Mouse (Mus musculus): Measurements from ENCODE around the gene Lysmd4. TPM values are rescaled to one million over a fixed set of nuclear protein-coding genes. Genes with fewer than 3 reads are reported as not detected.

The Lysmd4 gene
- total and polyA plus RNA-seq, 3 experiments = 5.2 to 7.9 TPM; not detected in 1

DNA sequence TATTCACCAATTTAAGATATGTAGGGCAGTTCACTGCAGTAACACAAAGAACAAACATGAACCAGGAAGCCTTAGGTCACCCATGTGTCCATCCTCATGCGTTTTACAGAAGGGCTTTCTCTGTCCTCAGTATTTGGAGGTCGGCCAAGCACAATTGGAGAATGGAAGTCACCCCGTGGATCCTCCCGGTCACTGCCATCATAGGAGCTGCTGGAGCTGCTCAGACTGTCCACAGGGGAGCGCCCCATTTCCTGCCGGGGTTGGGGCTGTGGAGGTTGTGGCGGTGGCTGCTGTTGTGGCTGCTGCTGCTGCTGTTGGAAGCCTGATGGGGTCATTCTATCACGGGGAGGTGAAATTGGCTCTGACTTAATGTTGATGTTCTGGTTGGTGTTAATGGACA is 12.5 kb downstream of the Lysmd4 start:
- H3K4me3 ChIP-seq (ENCODE audit: control insufficient read depth in 1 of 2, insufficient read depth in 1 of 2, low read depth in 2 of 2, low read length in 2 of 2) = no peak overlapping the region
- H3K9me3 ChIP-seq (replicated peaks; ENCODE audit: insufficient read depth, low read length) = no peaks in the 10 kb centered on the region
- no peak for TF ChIP-seq TBP (IDR thresholded peaks at IDR 0.05; ENCODE audit: low read depth, low read length)
- TF ChIP-seq USF2 (IDR thresholded peaks at IDR 0.05; ENCODE audit: borderline replicate concordance in 1 of 2, insufficient read depth in 1 of 2, low read depth in 1 of 2, low read length in 2 of 2) = no peak
- TF ChIP-seq MAZ (IDR thresholded peaks at IDR 0.05; ENCODE audit: low read depth, low read length) = no peak
- H3K27me3 ChIP-seq (ENCODE audit: control insufficient read depth in 1 of 2, insufficient read depth in 2 of 2, low read length in 2 of 2) = no peaks in the 10 kb centered on the region
- H3K79me2 ChIP-seq (ENCODE audit: control insufficient read depth, insufficient read depth, low read length, poor library complexity) = no peaks in the 10 kb centered on the region
- H3K36me3 ChIP-seq (ENCODE audit: control insufficient read depth in 1 of 2, insufficient read depth in 2 of 2, low read length in 2 of 2) = peaks cover 0 to 2% of the 10 kb centered on the region in 2 experiments; a peak in 1 of 4 replicates
- no peak for DNase-seq (ENCODE audit: low read depth, low spot score)
- no peak overlapping the region for H3K27ac ChIP-seq (ENCODE audit: control insufficient read depth, low read depth, low read length)
- H3K4me1 ChIP-seq (ENCODE audit: control insufficient read depth in 1 of 2, insufficient read depth in 2 of 2, low read length in 2 of 2) = no peaks in the 10 kb centered on the region
- H3K9ac ChIP-seq (ENCODE audit: control insufficient read depth, low read depth, low read length, poor library complexity, severe bottlenecking) = no peak overlapping the region

DNA sequence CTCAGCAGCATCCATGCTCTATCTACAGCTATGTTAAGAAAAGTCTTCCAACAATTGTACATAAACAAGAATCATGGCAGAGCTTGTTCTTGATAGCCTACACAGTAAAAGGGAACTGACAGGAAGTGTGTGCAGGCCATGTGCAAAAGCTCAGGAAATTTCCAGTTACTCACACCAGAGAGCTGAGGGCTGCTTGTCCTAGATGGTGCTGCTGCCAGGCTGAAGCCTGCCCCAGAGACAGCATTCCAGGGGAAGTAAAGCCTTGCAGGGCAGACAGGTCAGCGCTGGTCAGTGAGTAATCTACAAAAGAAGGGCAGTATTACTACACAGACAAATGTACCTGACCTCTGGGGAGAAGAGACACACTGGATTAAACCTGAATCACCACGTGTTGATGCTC is 14.0 kb downstream of the Lysmd4 start:
- TF ChIP-seq ELF1 (IDR thresholded peaks at IDR 0.05; ENCODE audit: low read depth, low read length) (no peak), GATA1 (IDR thresholded peaks at IDR 0.05; ENCODE audit: low read depth, low read length) (no peak)

DNA sequence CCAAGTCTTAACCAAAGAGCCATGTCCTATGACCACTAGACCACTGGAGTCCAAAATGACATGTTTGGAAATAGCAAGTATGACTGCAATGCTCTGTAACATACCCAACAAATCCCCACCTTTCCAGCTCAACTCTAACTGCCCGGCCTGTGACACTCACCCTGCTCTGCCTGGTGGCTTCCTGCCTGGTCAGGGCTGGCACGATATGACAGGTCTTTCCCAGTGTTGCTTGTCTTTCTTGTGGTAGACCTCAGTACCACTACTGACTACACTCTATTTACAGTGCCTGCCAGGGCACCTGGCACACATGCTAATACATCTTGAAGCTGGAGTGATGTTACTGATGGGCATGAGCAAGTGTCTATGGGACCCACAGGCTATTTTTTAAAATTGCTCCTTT is 15.4 kb downstream of the Lysmd4 start:
- Histone ChIP-seq H3K9me3 (replicated peaks; ENCODE audit: insufficient read depth, low read length) (no peaks in the 10 kb centered on the region), H3K79me2 (ENCODE audit: control insufficient read depth, insufficient read depth, low read length, poor library complexity) (no peaks in the 10 kb centered on the region), H3K4me3 (ENCODE audit: control insufficient read depth in 1 of 2, insufficient read depth in 1 of 2, low read depth in 2 of 2, low read length in 2 of 2) (no peak overlapping the region), H3K9ac (ENCODE audit: control insufficient read depth, low read depth, low read length, poor library complexity, severe bottlenecking) (no peak overlapping the region), H3K4me1 (ENCODE audit: control insufficient read depth in 1 of 2, insufficient read depth in 2 of 2, low read length in 2 of 2) (no peaks in the 10 kb centered on the region), H3K36me3 (ENCODE audit: control insufficient read depth in 1 of 2, insufficient read depth in 2 of 2, low read length in 2 of 2) (peaks cover 0 to 2% of the 10 kb centered on the region in 2 experiments; a peak in 1 of 4 replicates), H3K27me3 (ENCODE audit: control insufficient read depth in 1 of 2, insufficient read depth in 2 of 2, low read length in 2 of 2) (no peaks in the 10 kb centered on the region), H3K27ac (ENCODE audit: control insufficient read depth, low read depth, low read length) (no peak overlapping the region)
- TF ChIP-seq GATA1 (IDR thresholded peaks at IDR 0.05; ENCODE audit: low read depth, low read length) (no peak), ETS1 (IDR thresholded peaks at IDR 0.05; ENCODE audit: low read depth, low read length) (no peak), CTCF (IDR thresholded peaks at IDR 0.05 in 2 of 3, conservative IDR thresholded peaks at IDR 0.05 in 1 of 3; ENCODE audit: control insufficient read depth in 1 of 3, insufficient read depth in 1 of 3, low read depth in 2 of 3, low read length in 3 of 3, poor library complexity in 1 of 3, severe bottlenecking in 1 of 3) (no peak), JUND (IDR thresholded peaks at IDR 0.05; ENCODE audit: low read depth, low read length) (no peak), NRF1 (IDR thresholded peaks at IDR 0.05; ENCODE audit: insufficient read depth, low read depth, low read length, poor library complexity, severe bottlenecking) (no peak), TBP (IDR thresholded peaks at IDR 0.05; ENCODE audit: low read depth, low read length) (no peak), MAX (IDR thresholded peaks at IDR 0.05; ENCODE audit: low read length) (no peak), MAFK (IDR thresholded peaks at IDR 0.05; ENCODE audit: borderline replicate concordance, low read depth, low read length) (no peak), ZC3H11A (IDR thresholded peaks at IDR 0.05; ENCODE audit: low read depth, low read length) (no peak), MAZ (IDR thresholded peaks at IDR 0.05; ENCODE audit: low read depth, low read length) (no peak), RCOR1 (IDR thresholded peaks at IDR 0.05; ENCODE audit: low read depth, low read length) (no peak), UBTF (IDR thresholded peaks at IDR 0.05; ENCODE audit: borderline replicate concordance, insufficient read depth, low read depth, low read length) (no peak), MEF2A (IDR thresholded peaks at IDR 0.05; ENCODE audit: extremely low read depth, insufficient replicate concordance, low read depth, low read length, poor library complexity, severe bottlenecking) (no peak)
- no peak for DNase-seq (ENCODE audit: low read depth, low spot score)

More for the DNA sequence above, 14.0 kb downstream of the Lysmd4 start:
- no peaks in the 10 kb centered on the region for H3K79me2 ChIP-seq (ENCODE audit: control insufficient read depth, insufficient read depth, low read length, poor library complexity)
- no peak overlapping the region for H3K4me3 ChIP-seq (ENCODE audit: control insufficient read depth in 1 of 2, insufficient read depth in 1 of 2, low read depth in 2 of 2, low read length in 2 of 2)
- no peak overlapping the region for H3K9ac ChIP-seq (ENCODE audit: control insufficient read depth, low read depth, low read length, poor library complexity, severe bottlenecking)
- no peaks in the 10 kb centered on the region for H3K27me3 ChIP-seq (ENCODE audit: control insufficient read depth in 1 of 2, insufficient read depth in 2 of 2, low read length in 2 of 2)
- no peak overlapping the region for H3K27ac ChIP-seq (ENCODE audit: control insufficient read depth, low read depth, low read length)
- no peak for DNase-seq (ENCODE audit: low read depth, low spot score)
- peaks cover 0 to 2% of the 10 kb centered on the region in 2 experiments; a peak in 1 of 4 replicates for H3K36me3 ChIP-seq (ENCODE audit: control insufficient read depth in 1 of 2, insufficient read depth in 2 of 2, low read length in 2 of 2)
- no peaks in the 10 kb centered on the region for H3K4me1 ChIP-seq (ENCODE audit: control insufficient read depth in 1 of 2, insufficient read depth in 2 of 2, low read length in 2 of 2)
- no peaks in the 10 kb centered on the region for H3K9me3 ChIP-seq (replicated peaks; ENCODE audit: insufficient read depth, low read length)
